Mouse (Mus musculus): ENCODE results near the gene Eln. TPM values are rescaled to one million over a fixed set of nuclear protein-coding genes. Genes with fewer than 3 reads are reported as not detected.

The Eln gene
- total RNA-seq (2012; rRNA removed): not detected in 2 replicates
- polyA plus RNA-seq (2012; ENCODE audit: insufficient read depth in 1 of 2, insufficient read length in 2 of 2, low read depth in 1 of 2, low replicate concordance in 2 of 2, missing spikeins in 1 of 2): not detected

GRCm38 (mm10) chr5:134746890-134747511 is at the start of gene Eln:
TSS of gene Eln (minus strand) at chr5:134747323.
- no peak within 1 kb of the TSS for H3K4me3 ChIP-seq (ENCODE audit: control insufficient read depth in 1 of 2, insufficient read depth in 1 of 2, low read depth in 2 of 2, low read length in 2 of 2)
- no peaks in the 10 kb centered on the region for H3K79me2 ChIP-seq (ENCODE audit: control insufficient read depth, insufficient read depth, low read length, poor library complexity)
- no peaks in the 10 kb centered on the region for H3K27me3 ChIP-seq (ENCODE audit: control insufficient read depth in 1 of 2, insufficient read depth in 2 of 2, low read length in 2 of 2)
- no peaks in the 10 kb centered on the region for H3K9me3 ChIP-seq (replicated peaks; ENCODE audit: insufficient read depth, low read length)
- DNase-seq (ENCODE audit: low read depth, low spot score): no peak
- H3K36me3 ChIP-seq (ENCODE audit: control insufficient read depth in 1 of 2, insufficient read depth in 2 of 2, low read length in 2 of 2): no peaks in the 10 kb centered on the region
- no peak within 1 kb of the TSS for H3K9ac ChIP-seq (ENCODE audit: control insufficient read depth, low read depth, low read length, poor library complexity, severe bottlenecking)
- TF ChIP-seq MYC (IDR thresholded peaks at IDR 0.05; ENCODE audit: low read depth, low read length): no peak
- TF ChIP-seq NELFE (IDR thresholded peaks at IDR 0.05; ENCODE audit: low read depth, low read length): no peak
- no peak for TF ChIP-seq GABPA (IDR thresholded peaks at IDR 0.05; ENCODE audit: low read depth, low read length)
- TF ChIP-seq CTCF (IDR thresholded peaks at IDR 0.05 in 2 of 3, conservative IDR thresholded peaks at IDR 0.05 in 1 of 3; ENCODE audit: control insufficient read depth in 1 of 3, insufficient read depth in 1 of 3, low read depth in 2 of 3, low read length in 3 of 3, poor library complexity in 1 of 3, severe bottlenecking in 1 of 3): no peak
- TF ChIP-seq SMC3 (IDR thresholded peaks at IDR 0.05; ENCODE audit: low read depth, low read length): no peak
- no peak for TF ChIP-seq ZMIZ1 (IDR thresholded peaks at IDR 0.05; ENCODE audit: low read depth, low read length)
- TF ChIP-seq BHLHE40 (IDR thresholded peaks at IDR 0.05; ENCODE audit: borderline replicate concordance, low read depth, low read length): no peak
- TF ChIP-seq POLR2AphosphoS2 (IDR thresholded peaks at IDR 0.05; ENCODE audit: low read length): no peak
- TF ChIP-seq TAL1 (IDR thresholded peaks at IDR 0.05; ENCODE audit: low read length): no peak
- no peak for TF ChIP-seq MXI1 (IDR thresholded peaks at IDR 0.05; ENCODE audit: low read depth, low read length)
- TF ChIP-seq MAFK (IDR thresholded peaks at IDR 0.05; ENCODE audit: borderline replicate concordance, low read depth, low read length): no peak
- TF ChIP-seq USF2 (IDR thresholded peaks at IDR 0.05; ENCODE audit: borderline replicate concordance in 1 of 2, insufficient read depth in 1 of 2, low read depth in 1 of 2, low read length in 2 of 2): no peak
- H3K27ac ChIP-seq (ENCODE audit: control insufficient read depth, low read depth, low read length): no peak within 1 kb of the TSS
- H3K4me1 ChIP-seq (ENCODE audit: control insufficient read depth in 1 of 2, insufficient read depth in 2 of 2, low read length in 2 of 2): peaks cover 0 to 3% of the 10 kb centered on the region in 2 experiments; a peak in 1 of 4 replicates

GRCm38 (mm10) chr5:134790080-134790995 is 43.2 kb upstream of the Eln start:
- TF ChIP-seq GATA1 (IDR thresholded peaks at IDR 0.05; ENCODE audit: low read depth, low read length): no peak
- TF ChIP-seq TAL1 (IDR thresholded peaks at IDR 0.05; ENCODE audit: low read length): no peak
- TF ChIP-seq MAX (IDR thresholded peaks at IDR 0.05; ENCODE audit: low read length): no peak
- Histone ChIP-seq H3K9ac (ENCODE audit: control insufficient read depth, low read depth, low read length, poor library complexity, severe bottlenecking) (no peak overlapping the region), H3K4me1 (ENCODE audit: control insufficient read depth in 1 of 2, insufficient read depth in 2 of 2, low read length in 2 of 2) (no peaks in the 10 kb centered on the region), H3K9me3 (replicated peaks; ENCODE audit: insufficient read depth, low read length) (no peaks in the 10 kb centered on the region), H3K27me3 (ENCODE audit: control insufficient read depth in 1 of 2, insufficient read depth in 2 of 2, low read length in 2 of 2) (no peaks in the 10 kb centered on the region), H3K27ac (ENCODE audit: control insufficient read depth, low read depth, low read length) (no peak overlapping the region), H3K4me3 (ENCODE audit: control insufficient read depth in 1 of 2, insufficient read depth in 1 of 2, low read depth in 2 of 2, low read length in 2 of 2) (no peak overlapping the region), H3K36me3 (ENCODE audit: control insufficient read depth in 1 of 2, insufficient read depth in 2 of 2, low read length in 2 of 2) (no peaks in the 10 kb centered on the region), H3K79me2 (ENCODE audit: control insufficient read depth, insufficient read depth, low read length, poor library complexity) (no peaks in the 10 kb centered on the region)
- DNase-seq (ENCODE audit: low read depth, low spot score): no peak

Data from MEL (cell line).